Mouse (Mus musculus): ENCODE measurements around the gene Nfib. TPM values are rescaled to one million over a fixed set of nuclear protein-coding genes. Genes with fewer than 3 reads are reported as not detected.
A peak's percentile ranks its signal among the peaks of the same experiment; 100 is the strongest.

Nfib gene
- total and polyA plus RNA-seq, 3 experiments = 32.1 to 121 (median 118) TPM

DNA sequence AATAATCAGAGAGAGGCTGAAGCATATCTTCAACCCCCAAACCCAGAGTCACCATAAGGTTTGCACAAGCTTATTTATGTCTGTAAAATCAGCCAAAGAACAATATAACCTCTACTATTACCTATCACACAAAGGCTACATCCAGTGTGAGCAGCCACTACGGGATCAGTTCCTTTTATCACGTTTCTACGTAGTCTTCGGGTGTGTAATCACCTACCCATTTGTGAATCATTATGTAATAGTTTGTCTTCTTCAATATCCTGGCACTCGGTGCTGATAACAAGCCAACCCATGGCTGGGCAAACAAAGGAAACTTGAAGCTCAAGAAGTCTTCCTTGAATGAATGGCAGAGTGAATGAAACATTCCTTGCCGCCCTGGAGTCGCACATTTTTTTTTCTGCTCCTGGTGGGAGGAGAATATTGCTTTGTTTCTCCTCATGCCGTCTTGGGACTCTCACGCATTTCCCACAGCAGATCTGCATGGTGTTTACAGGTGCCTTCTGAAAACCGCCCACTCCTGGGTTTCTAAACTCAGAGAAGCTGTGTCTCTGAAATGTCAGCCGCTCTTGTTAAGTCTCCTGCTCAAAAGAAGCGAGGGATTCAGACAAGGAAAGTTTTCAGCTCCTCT, 21.3 kb downstream of the Nfib start:
- intact Hi-C loops (cut with DNase I) = no loop called here
- WGBS = 49% methylated on average over 12 of the region's 12 CpGs
- Histone ChIP-seq H3K36me3 (ENCODE audit: control insufficient read depth, insufficient read depth, low read length) (no peaks in the 10 kb centered on the region), H3K4me3 (no peak overlapping the region), H3K79me2 (replicated peaks; ENCODE audit: control insufficient read depth, insufficient read depth, low read length) (no peaks in the 10 kb centered on the region), H3K27me3 (ENCODE audit: control insufficient read depth, insufficient read depth, low read length) (no peaks in the 10 kb centered on the region), H3K27ac (no peak overlapping the region), H3K9ac (ENCODE audit: low read depth, low read length) (no peak overlapping the region), H3K4me1 (ENCODE audit: control insufficient read depth, insufficient read depth, low read length) (no peaks in the 10 kb centered on the region)
- TF ChIP-seq EP300 (IDR thresholded peaks at IDR 0.05; ENCODE audit: insufficient read depth, low read depth, low read length) = no peak
- TF ChIP-seq POLR2A (IDR thresholded peaks at IDR 0.05; ENCODE audit: insufficient read depth, low read depth, low read length) = no peak
- TF ChIP-seq CTCF (IDR thresholded peaks at IDR 0.05) = no peak
- no peak for DNase-seq

DNA sequence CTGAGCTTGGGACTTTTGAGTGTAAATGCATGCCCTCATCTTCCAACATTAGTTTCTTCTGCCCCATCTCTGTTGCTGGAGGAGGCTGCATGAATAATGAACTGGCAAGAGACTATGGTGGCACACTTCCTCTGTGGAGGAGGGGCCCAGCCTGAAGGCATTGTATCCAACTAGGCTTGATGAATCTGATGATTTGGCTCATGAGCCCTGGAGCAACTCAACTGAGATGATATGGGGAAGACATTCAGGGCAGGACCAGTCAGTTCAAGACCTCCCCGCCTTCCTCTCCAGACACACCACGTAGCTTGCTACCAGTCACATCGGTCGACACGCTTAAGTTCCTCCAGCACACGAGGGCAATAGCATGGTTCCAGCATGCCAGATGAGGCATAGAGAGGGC, 22.0 kb downstream of the Nfib start:
- no peak overlapping the region for H3K4me3 ChIP-seq
- no peak for TF ChIP-seq POLR2A (IDR thresholded peaks at IDR 0.05; ENCODE audit: insufficient read depth, low read depth, low read length)
- no peak for TF ChIP-seq CTCF (IDR thresholded peaks at IDR 0.05)
- no peaks in the 10 kb centered on the region for H3K36me3 ChIP-seq (ENCODE audit: control insufficient read depth, insufficient read depth, low read length)
- intact Hi-C loops (cut with DNase I) = no loop called here
- 93% methylated on average over 6 of the region's 6 CpGs for WGBS
- H3K79me2 ChIP-seq (replicated peaks; ENCODE audit: control insufficient read depth, insufficient read depth, low read length) = no peaks in the 10 kb centered on the region
- H3K27me3 ChIP-seq (ENCODE audit: control insufficient read depth, insufficient read depth, low read length) = no peaks in the 10 kb centered on the region
- H3K9ac ChIP-seq (ENCODE audit: low read depth, low read length) = no peak overlapping the region
- H3K27ac ChIP-seq = no peak overlapping the region
- DNase-seq = no peak
- H3K4me1 ChIP-seq (ENCODE audit: control insufficient read depth, insufficient read depth, low read length) = no peaks in the 10 kb centered on the region

DNA sequence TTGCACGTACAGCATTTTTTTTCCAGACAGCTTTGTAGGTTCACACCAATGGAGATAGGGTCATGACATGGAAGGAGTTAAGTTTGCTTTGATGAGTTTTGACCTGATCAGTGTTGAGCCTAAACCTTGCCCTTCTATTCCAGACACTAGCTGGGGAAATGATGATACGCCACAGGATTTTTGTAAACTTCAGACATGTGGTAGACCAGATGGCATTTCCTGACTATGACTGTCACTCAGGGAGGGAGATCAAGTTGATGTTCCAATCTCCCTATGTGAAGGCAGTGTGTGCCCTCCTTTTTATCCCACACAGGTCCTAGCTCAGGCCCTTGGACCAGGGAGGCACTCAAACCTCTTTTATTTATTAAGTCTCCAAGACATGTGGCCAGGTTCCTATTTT, 29.4 kb downstream of the Nfib start:
- WGBS = 92% methylated on average over 2 of the region's 2 CpGs
- Histone ChIP-seq H3K27me3 (ENCODE audit: control insufficient read depth, insufficient read depth, low read length) (no peaks in the 10 kb centered on the region), H3K36me3 (ENCODE audit: control insufficient read depth, insufficient read depth, low read length) (no peaks in the 10 kb centered on the region), H3K4me1 (ENCODE audit: control insufficient read depth, insufficient read depth, low read length) (no peaks in the 10 kb centered on the region), H3K9ac (ENCODE audit: low read depth, low read length) (no peak overlapping the region), H3K27ac (no peak overlapping the region), H3K4me3 (no peak overlapping the region), H3K79me2 (replicated peaks; ENCODE audit: control insufficient read depth, insufficient read depth, low read length) (no peaks in the 10 kb centered on the region; the same call in 1 of the 2 replicates)
- intact Hi-C loops (cut with DNase I) = no loop called here
- DNase-seq = no peak
- TF ChIP-seq CTCF (IDR thresholded peaks at IDR 0.05) (no peak), EP300 (IDR thresholded peaks at IDR 0.05; ENCODE audit: insufficient read depth, low read depth, low read length) (no peak), POLR2A (IDR thresholded peaks at IDR 0.05; ENCODE audit: insufficient read depth, low read depth, low read length) (no peak)

DNA sequence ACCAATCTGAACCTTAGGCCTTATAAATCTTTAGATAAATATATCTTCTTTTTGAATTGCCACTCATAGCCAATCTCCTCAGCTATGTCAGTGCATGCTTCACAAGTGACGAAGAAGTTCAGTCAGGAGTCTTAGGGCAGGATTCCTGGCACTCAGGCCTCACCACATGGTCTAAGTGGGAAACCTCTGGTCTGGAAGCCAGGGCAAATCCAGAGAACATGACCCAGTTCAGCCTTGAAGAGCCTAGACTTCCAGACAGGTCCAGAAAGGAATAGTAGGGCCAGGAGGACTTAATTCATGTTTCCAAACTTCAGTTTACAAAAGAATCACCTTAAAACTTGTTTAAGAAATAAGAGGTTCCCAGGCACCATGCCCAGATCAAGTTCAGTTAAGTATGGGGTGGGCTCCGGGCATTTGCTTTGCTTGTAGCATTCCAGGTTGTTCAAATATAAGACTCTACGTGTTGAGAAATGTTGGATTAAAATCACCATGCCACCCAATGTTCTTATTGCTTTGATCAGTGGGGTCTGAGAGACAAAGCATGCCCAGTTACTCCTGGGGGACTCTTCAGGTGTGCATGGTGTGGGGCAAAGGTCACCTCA, 38.2 kb downstream of the Nfib start:
- Histone ChIP-seq H3K4me1 (ENCODE audit: control insufficient read depth, insufficient read depth, low read length) (no peaks in the 10 kb centered on the region), H3K9ac (ENCODE audit: low read depth, low read length) (no peak overlapping the region), H3K27me3 (ENCODE audit: control insufficient read depth, insufficient read depth, low read length) (no peaks in the 10 kb centered on the region), H3K27ac (no peak overlapping the region), H3K36me3 (ENCODE audit: control insufficient read depth, insufficient read depth, low read length) (no peaks in the 10 kb centered on the region), H3K4me3 (no peak overlapping the region), H3K79me2 (replicated peaks; ENCODE audit: control insufficient read depth, insufficient read depth, low read length) (no peaks in the 10 kb centered on the region)
- intact Hi-C loops (cut with DNase I) = no loop called here
- WGBS = 86% methylated on average over 3 of the region's 3 CpGs
- TF ChIP-seq POLR2A (IDR thresholded peaks at IDR 0.05; ENCODE audit: insufficient read depth, low read depth, low read length) = no peak
- no peak for TF ChIP-seq CTCF (IDR thresholded peaks at IDR 0.05)
- TF ChIP-seq EP300 (IDR thresholded peaks at IDR 0.05; ENCODE audit: insufficient read depth, low read depth, low read length) = no peak
- no peak for DNase-seq

DNA sequence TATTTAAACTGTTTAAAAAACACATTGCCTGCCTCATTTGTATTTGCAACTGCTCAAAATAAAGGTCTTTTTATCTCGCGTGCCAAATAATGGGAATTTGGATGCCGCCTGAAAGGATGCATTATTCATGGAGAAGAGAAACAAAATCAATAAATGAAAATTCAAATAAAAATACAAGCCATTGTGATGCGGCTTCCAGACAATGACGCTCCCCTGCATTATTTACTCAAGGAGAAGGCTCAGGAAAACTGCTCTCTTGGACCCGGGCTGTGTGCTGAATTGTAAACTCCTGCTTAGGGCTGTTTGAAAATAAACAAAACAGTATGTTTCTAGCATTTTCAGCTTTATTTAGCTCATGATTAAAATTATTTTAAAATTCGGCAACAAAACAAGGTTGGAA, 41.1 kb downstream of the Nfib start:
- H3K4me1 ChIP-seq (ENCODE audit: control insufficient read depth, insufficient read depth, low read length) = no peaks in the 10 kb centered on the region
- WGBS = 84% methylated on average over 7 of the region's 7 CpGs
- no peak for DNase-seq
- intact Hi-C loops (cut with DNase I) = no loop called here
- no peaks in the 10 kb centered on the region for H3K79me2 ChIP-seq (replicated peaks; ENCODE audit: control insufficient read depth, insufficient read depth, low read length)
- H3K9ac ChIP-seq (ENCODE audit: low read depth, low read length) = no peak overlapping the region
- no peaks in the 10 kb centered on the region for H3K27me3 ChIP-seq (ENCODE audit: control insufficient read depth, insufficient read depth, low read length)
- H3K27ac ChIP-seq = no peak overlapping the region
- no peak for TF ChIP-seq CTCF (IDR thresholded peaks at IDR 0.05)
- TF ChIP-seq EP300 (IDR thresholded peaks at IDR 0.05; ENCODE audit: insufficient read depth, low read depth, low read length) = no peak
- no peak for TF ChIP-seq POLR2A (IDR thresholded peaks at IDR 0.05; ENCODE audit: insufficient read depth, low read depth, low read length)
- H3K36me3 ChIP-seq (ENCODE audit: control insufficient read depth, insufficient read depth, low read length) = no peaks in the 10 kb centered on the region
- H3K4me3 ChIP-seq = no peak overlapping the region

DNA sequence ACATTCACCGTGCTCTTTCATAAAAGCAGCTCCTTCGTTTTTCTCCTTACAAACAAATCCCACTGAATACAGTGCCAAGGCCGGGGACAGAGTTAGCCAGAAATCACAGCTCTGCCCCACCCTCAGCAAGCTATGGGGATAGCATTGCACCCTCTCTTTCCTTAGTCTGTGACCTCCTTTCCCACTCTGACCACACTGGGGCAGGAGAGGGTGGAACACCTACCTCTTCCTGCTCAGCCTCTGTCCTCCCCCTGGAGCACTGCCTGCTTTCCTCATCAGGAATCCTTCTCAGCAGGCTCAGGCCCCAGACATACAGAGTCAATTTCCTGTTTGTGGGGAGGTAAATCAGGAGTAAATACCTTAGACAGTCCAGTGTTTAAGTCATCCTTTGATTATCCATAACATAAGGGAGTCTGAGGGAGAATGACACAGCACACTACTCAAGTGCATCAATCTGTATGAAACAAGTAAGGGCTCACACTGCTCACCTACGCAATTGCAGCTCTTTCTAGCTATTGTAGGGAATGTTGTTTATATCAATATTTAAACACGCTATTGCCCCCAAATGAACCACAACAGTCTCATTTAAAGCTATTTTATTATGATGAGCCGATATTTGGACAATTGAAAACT, 41.7 kb downstream of the Nfib start:
- H3K27me3 ChIP-seq (ENCODE audit: control insufficient read depth, insufficient read depth, low read length) = no peaks in the 10 kb centered on the region
- no peak for DNase-seq
- intact Hi-C loops (cut with DNase I) = no loop called here
- H3K27ac ChIP-seq = no peak overlapping the region
- H3K4me1 ChIP-seq (ENCODE audit: control insufficient read depth, insufficient read depth, low read length) = no peaks in the 10 kb centered on the region
- H3K79me2 ChIP-seq (replicated peaks; ENCODE audit: control insufficient read depth, insufficient read depth, low read length) = no peaks in the 10 kb centered on the region
- H3K36me3 ChIP-seq (ENCODE audit: control insufficient read depth, insufficient read depth, low read length) = no peaks in the 10 kb centered on the region
- no peak overlapping the region for H3K4me3 ChIP-seq
- 84% methylated on average over 6 of the region's 6 CpGs for whole genome bisulfite sequencing
- H3K9ac ChIP-seq (ENCODE audit: low read depth, low read length) = no peak overlapping the region
- peak; percentile 21 for TF ChIP-seq CTCF (IDR thresholded peaks at IDR 0.05)
- no peak for TF ChIP-seq POLR2A (IDR thresholded peaks at IDR 0.05; ENCODE audit: insufficient read depth, low read depth, low read length)

Measured in heart, adult 2 months (tissue).